Mouse (Mus musculus) cerebellum, adult 2 months (tissue): ENCODE results near the gene Slc38a11.

Source experiments
- CTCF ChIP-seq: fragments of 200-500 bp; IDR thresholded peaks from 2 replicates; pipeline ENCODE4 v1.5.1; 2011; ENCODE audit warnings: low read depth, mild to moderate bottlenecking, control low read depth, low read length, moderate library complexity, borderline replicate concordance; ENCODE audit not compliant: insufficient read depth
- POLR2A ChIP-seq: fragments of 200-500 bp; IDR thresholded peaks from 2 replicates; pipeline ENCODE4 v1.6.1; 2011; ENCODE audit warnings: low read length, control low read depth, borderline replicate concordance; ENCODE audit not compliant: insufficient read depth

GRCm38 (mm10) chr2:65340839-65341238 is 23.0 kb downstream of the Slc38a11 start:
- TF ChIP-seq POLR2A (no peak), CTCF (no peak)
